Mouse (Mus musculus): ENCODE measurements around the gene Nlrp10.

DNA sequence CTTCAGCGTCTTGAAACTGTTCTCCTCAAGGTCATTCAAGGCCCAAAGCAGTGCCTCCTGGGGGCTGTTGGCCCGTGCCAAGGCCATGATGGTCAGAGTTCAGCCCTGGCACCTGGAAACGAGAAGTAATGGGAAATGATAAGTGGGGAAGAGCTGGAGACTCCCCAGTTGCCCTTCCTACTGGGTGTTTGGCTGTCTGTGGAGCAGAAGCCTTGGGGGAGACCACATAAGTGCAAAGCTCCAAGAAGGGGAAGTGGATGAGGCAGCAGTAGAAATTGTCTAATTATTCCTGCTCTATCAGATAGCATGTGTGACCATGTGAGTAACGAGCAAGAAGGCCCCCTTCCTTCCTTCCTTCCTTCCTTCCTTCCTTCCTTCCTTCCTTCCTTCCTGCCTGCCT is 2.9 kb downstream of the Nlrp10 start:
- TF ChIP-seq POLR2A (IDR thresholded peaks at IDR 0.05; ENCODE audit: extremely low read depth, insufficient read depth, low read length) (no peak), CTCF (IDR thresholded peaks at IDR 0.05; ENCODE audit: extremely low read depth, insufficient read depth, low read length) (no peak)

Measured in cortical plate, adult 2 months (tissue).